Comparison of ENCODE assay signal across 25 mouse cellular contexts in genomic region chr14:66501995-66502394, GRCm38 (mm10).
A peak's percentile ranks its signal among the peaks of the same experiment; 100 is the strongest.
DNase-seq lines count a peak whose midpoint lies in the region; ATAC-seq lines count a peak whose summit lies in the region.
"Had no signal": no experiment of that assay in that cellular context is flagged by ENCODE, and none has a peak within 500 bp of the region (broad histone marks: within the 10 kb centered on the region; RNA-seq: fewer than 3 reads in every experiment).

No protein-coding gene starts in this region.

- H3K4me2 ChIP-seq in forebrain, embryonic 16.5 days (ENCODE audit: low read length), result no peak overlapping the region
- no peak overlapping the region for H3K4me2 ChIP-seq in midbrain, embryonic 14.5 days (ENCODE audit: low read length)
- H3K4me2 ChIP-seq: embryonic facial prominence, embryonic 12.5 days; forebrain, embryonic 12.5 days had no signal

- no peak overlapping the region for H3K4me3 ChIP-seq in forebrain, embryonic 10.5 days
- H3K4me3 ChIP-seq in forebrain, embryonic 16.5 days (replicated peaks; ENCODE audit: low read length), result no peak overlapping the region
- H3K4me3 ChIP-seq in heart, embryonic 10.5 days, result no peak overlapping the region
- H3K4me3 ChIP-seq in midbrain, embryonic 10.5 days, result no peak overlapping the region
- H3K4me3 ChIP-seq in midbrain, embryonic 14.5 days (replicated peaks; ENCODE audit: low read depth, low read length), result no peak overlapping the region
- H3K4me3 ChIP-seq: embryonic facial prominence, embryonic 10.5 days; embryonic facial prominence, embryonic 12.5 days; forebrain, embryonic 12.5 days had no signal

- ATAC-seq in forebrain, embryonic 16.5 days, result no peak
- ATAC-seq in midbrain, embryonic 14.5 days (ENCODE audit: low FRiP score, low TSS enrichment), result no peak
- ATAC-seq: activated CD4-positive, CD25-positive, alpha-beta regulatory T cell, adult 4 months; CD4-positive, CD25-positive, alpha-beta regulatory T cell, adult 4 months; forebrain, embryonic 14.5 days; forebrain, postnatal 0 days; Patski had no signal

- no peaks in the 10 kb centered on the region for H3K9me3 ChIP-seq in forebrain, embryonic 10.5 days
- no peaks in the 10 kb centered on the region for H3K9me3 ChIP-seq in forebrain, embryonic 16.5 days (ENCODE audit: control insufficient read depth, low read length)
- no peaks in the 10 kb centered on the region for H3K9me3 ChIP-seq in heart, embryonic 10.5 days
- no peaks in the 10 kb centered on the region for H3K9me3 ChIP-seq in midbrain, embryonic 10.5 days (replicated peaks)
- no peaks in the 10 kb centered on the region for H3K9me3 ChIP-seq in midbrain, embryonic 14.5 days (ENCODE audit: control insufficient read depth, low read length)
- H3K9me3 ChIP-seq: embryonic facial prominence, embryonic 10.5 days; embryonic facial prominence, embryonic 12.5 days; forebrain, embryonic 12.5 days; G1E had no signal

- peak overlapping the region; percentile 59 for H3K27ac ChIP-seq in forebrain, embryonic 10.5 days
- H3K27ac ChIP-seq in forebrain, embryonic 16.5 days (ENCODE audit: low read length), result no peak overlapping the region
- H3K27ac ChIP-seq in heart, embryonic 10.5 days, result no peak overlapping the region
- H3K27ac ChIP-seq in midbrain, embryonic 10.5 days (replicated peaks), result peak overlapping the region; percentile 77
- H3K27ac ChIP-seq in midbrain, embryonic 14.5 days (replicated peaks; ENCODE audit: low read depth, low read length), result no peak overlapping the region
- H3K27ac ChIP-seq: embryonic facial prominence, embryonic 10.5 days; embryonic facial prominence, embryonic 12.5 days; forebrain, embryonic 12.5 days had no signal

- no peak overlapping the region for H3K9ac ChIP-seq in forebrain, embryonic 16.5 days (replicated peaks; ENCODE audit: low read depth, low read length)
- H3K9ac ChIP-seq in midbrain, embryonic 14.5 days (replicated peaks; ENCODE audit: low read length), result no peak overlapping the region
- H3K9ac ChIP-seq: embryonic facial prominence, embryonic 12.5 days; forebrain, embryonic 12.5 days; forebrain, postnatal 0 days had no signal

- peaks cover 36% of the 10 kb centered on the region for H3K4me1 ChIP-seq in forebrain, embryonic 10.5 days
- peaks cover 19% of the 10 kb centered on the region for H3K4me1 ChIP-seq in forebrain, embryonic 16.5 days (replicated peaks; ENCODE audit: control insufficient read depth, insufficient read depth, low read length)
- peaks cover 4% of the 10 kb centered on the region; the same call in 1 of the 2 replicates for H3K4me1 ChIP-seq in heart, embryonic 10.5 days
- H3K4me1 ChIP-seq in midbrain, embryonic 10.5 days, result peaks cover 40% of the 10 kb centered on the region
- H3K4me1 ChIP-seq in midbrain, embryonic 14.5 days (ENCODE audit: control insufficient read depth, insufficient read depth, low read length), result peaks cover 17% of the 10 kb centered on the region; the same call in 1 of the 2 replicates

- intact Hi-C loops in heart, postnatal 10 days (cut with DNase I), result no loop called here

- no peaks in the 10 kb centered on the region for H3K36me3 ChIP-seq in forebrain, embryonic 10.5 days (replicated peaks)
- H3K36me3 ChIP-seq in forebrain, embryonic 16.5 days (ENCODE audit: control insufficient read depth, insufficient read depth), result no peaks in the 10 kb centered on the region
- H3K36me3 ChIP-seq in heart, embryonic 10.5 days, result no peaks in the 10 kb centered on the region
- H3K36me3 ChIP-seq in midbrain, embryonic 10.5 days, result no peaks in the 10 kb centered on the region
- H3K36me3 ChIP-seq in midbrain, embryonic 14.5 days (ENCODE audit: control insufficient read depth, insufficient read depth, low read length), result no peaks in the 10 kb centered on the region
- H3K36me3 ChIP-seq: embryonic facial prominence, embryonic 10.5 days; embryonic facial prominence, embryonic 12.5 days; forebrain, embryonic 12.5 days; G1E had no signal

- no peaks in the 10 kb centered on the region for H3K27me3 ChIP-seq in forebrain, embryonic 10.5 days (ENCODE audit: poor library complexity, severe bottlenecking)
- no peaks in the 10 kb centered on the region for H3K27me3 ChIP-seq in forebrain, embryonic 16.5 days (replicated peaks; ENCODE audit: control insufficient read depth, insufficient read depth, low read length)
- H3K27me3 ChIP-seq in heart, embryonic 10.5 days (ENCODE audit: insufficient read depth, poor library complexity, severe bottlenecking), result no peaks in the 10 kb centered on the region
- H3K27me3 ChIP-seq in midbrain, embryonic 10.5 days (ENCODE audit: low read depth, poor library complexity, severe bottlenecking), result no peaks in the 10 kb centered on the region
- H3K27me3 ChIP-seq in midbrain, embryonic 14.5 days (ENCODE audit: control insufficient read depth, insufficient read depth, low read length), result no peaks in the 10 kb centered on the region
- H3K27me3 ChIP-seq: CH12.LX; embryonic facial prominence, embryonic 12.5 days; forebrain, embryonic 12.5 days had no signal

- 89% methylated on average over 6 of the region's 6 CpGs for WGBS in forebrain, embryonic 10.5 days
- WGBS in forebrain, embryonic 16.5 days, result 95% methylated on average over 6 of the region's 6 CpGs
- 86% methylated on average over 6 of the region's 6 CpGs for WGBS in heart, embryonic 10.5 days
- 82% methylated on average over 6 of the region's 6 CpGs for WGBS in midbrain, embryonic 10.5 days
- 84% methylated on average over 6 of the region's 6 CpGs for WGBS in midbrain, embryonic 14.5 days

- no peak for DNase-seq in forebrain, embryonic 10.5 days (ENCODE audit: extremely low spot score, low spot score)
- peak; percentile 62 for DNase-seq in heart, embryonic 10.5 days (ENCODE audit: low spot score)
- DNase-seq in heart, postnatal 10 days, result no peak
- DNase-seq in midbrain, embryonic 10.5 days (ENCODE audit: low spot score), result no peak
- no peak for DNase-seq in midbrain, embryonic 14.5 days
- DNase-seq: adrenal gland, adult 2 months; adrenal gland, postnatal 10 days; adrenal gland, postnatal 25 days; B cell, adult 2 months; cerebellum, adult 11-12 months; cerebellum, adult 2 months; cerebellum, adult 9-10 months; cerebellum, postnatal 10 days; cerebellum, postnatal 25 days; forebrain, postnatal 0 days had no signal

Comparison
In these comparisons a context has a peak if more than half of its experiments do, and no peak if none do; other contexts are left out.
1. H3K27ac ChIP-seq: peak in forebrain, embryonic 10.5 days (single experiment) and midbrain, embryonic 10.5 days (single experiment); none in forebrain, embryonic 16.5 days (single experiment), heart, embryonic 10.5 days (single experiment) and midbrain, embryonic 14.5 days (single experiment).